Mouse (Mus musculus) kidney, postnatal 14 days (tissue): ENCODE results near the gene Exoc3.
A peak's percentile ranks its signal among the peaks of the same experiment; 100 is the strongest.

Experiments used
- DNase-seq: peaks from one replicate; pipeline ENCODE4 v3.0.0; 2022; ENCODE audit warnings: mixed read lengths

Gene Exoc3

DNA sequence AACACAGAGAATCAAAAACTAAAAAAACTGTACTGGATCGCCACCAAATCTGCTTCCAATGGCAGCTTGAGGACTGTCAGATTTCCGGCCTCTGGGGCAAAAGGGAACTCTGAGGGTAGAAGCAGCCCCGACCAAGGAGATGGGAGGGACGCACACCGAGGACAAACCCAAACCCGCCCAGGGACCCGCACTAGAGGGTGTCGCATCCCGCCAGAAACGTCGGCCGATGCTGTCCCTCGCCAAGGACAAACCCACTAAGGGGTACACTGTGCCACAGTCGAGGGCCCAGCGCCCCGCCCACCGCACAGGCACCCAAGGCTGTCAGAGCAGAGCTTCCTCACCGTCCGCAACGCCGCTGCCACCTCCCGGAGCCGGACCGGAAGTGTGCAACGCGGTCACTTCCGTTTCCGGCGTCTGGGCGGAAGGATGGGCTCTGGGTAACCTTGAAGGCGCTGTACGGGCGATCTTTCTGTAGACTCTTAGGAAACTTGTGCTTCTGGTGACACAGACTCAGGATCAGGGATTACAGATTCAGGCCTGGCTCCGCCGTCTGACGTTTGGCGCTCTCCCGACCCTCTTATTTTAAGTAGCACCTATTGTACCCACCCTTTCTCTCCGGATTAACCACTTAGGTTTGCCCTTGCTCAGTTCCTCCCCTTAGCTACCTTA is at the start of gene Exoc3:
Gene Exoc3, minus strand, starts transcription at position 416 of the 669 bp plus-strand sequence.
- peak; percentile 93 for DNase-seq

DNA sequence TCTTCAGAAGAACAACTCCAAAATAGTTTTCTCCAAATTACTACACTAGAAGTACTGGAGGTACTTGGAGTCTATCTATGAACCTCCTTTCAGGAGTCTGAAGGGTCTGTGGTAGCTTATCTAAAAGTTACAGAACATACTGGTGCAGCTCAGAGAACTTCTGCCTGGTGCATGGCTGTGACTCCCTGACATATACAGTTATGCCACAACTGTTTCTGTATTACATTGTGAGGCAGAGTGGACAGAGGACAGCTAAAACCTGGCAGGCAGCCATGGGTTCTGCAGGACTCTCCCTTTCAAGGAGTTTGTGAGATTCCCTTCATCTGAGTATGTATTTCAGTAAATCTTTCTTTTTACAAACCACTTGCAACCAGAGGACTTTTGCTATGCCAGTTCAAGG is 38.0 kb upstream of the Exoc3 start:
- DNase-seq: no peak

DNA sequence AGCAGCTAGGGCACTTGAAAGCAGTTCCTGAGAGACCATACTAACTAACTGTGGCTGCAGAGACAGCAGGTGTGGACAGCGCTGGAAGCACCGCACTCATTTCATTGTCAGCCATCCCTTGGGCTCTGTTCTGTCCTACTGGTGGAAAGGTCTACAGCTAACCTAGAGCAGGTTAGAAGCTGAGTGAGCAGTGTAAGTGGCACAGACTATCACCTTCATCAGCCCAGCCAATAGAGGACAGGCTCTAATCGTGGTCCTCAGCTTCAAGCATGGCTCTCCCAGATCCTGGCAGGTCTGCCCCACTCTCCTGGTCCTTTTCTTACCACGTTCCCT is 37.3 kb upstream of the Exoc3 start:
- DNase-seq: no peak

DNA sequence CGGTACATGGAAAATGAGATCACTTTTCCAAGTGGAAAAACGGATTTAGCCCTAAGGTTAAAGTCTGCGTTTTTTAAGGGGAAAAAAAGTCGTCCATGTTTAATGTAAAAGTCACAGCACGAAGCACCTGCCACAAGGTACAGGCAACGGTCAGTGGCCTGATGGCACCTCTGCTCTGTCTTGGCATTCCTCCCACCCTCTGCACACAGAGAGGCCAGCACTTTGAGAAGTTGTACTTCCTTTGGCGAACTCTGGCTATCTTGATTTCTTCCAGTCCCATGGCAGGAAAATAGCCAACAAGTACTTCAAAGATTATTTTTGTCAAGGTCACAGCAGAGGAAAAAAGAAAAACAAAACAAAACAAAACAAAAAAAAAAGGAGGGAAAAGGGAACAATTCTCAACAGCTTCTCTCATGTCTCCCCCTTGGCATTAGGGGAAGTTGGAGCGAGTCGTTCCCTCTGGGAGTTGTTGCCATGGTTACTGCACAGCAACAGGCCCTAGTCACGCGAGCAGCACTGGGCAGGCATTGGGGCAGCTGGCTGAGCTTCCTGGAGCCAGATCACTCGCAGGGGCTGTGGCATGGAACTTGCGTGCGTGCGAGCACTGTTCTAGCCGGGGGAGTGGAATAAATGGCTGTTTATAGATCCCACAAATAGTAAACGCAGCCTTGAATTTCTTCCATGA is 36.8 kb upstream of the Exoc3 start:
- peak; percentile 74 for DNase-seq

DNA sequence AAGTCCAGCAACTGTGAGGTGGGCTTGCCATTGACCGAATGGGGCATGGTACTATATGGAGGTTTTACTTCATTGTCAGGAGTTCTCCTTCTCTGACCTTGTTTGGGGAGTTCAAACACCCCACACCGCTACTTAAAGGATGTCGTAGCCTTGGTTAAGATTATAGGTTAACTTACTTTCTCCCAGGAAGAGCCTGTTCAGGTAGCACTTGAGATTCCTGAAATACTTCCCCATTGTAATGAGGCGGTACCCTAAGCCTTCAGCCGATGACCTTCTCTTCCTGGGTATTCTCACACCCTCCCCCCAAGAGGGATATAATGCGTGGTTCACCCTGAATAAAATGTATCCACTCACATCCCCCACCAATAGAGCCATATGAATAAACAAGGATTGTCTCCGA is 29.0 kb upstream of the Exoc3 start:
- no peak for DNase-seq

DNA sequence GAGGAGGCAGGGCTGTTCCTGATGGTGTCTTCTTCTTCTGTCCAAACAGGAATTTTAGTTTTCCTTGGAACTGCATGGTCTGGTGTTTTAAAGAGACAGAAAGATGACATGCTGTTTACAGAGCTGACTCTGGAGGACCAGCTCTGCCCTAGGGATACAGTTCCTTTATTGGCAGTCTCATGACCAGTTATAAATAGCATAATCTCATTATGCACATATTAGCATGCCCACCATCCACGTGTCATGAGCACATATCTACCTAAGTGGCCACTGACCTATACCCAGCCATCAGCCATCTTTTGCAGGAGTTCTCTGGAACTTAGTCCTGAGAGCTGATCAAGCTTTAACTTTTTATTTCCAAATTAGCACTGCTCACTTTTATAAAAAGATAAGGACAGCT is 12.1 kb upstream of the Exoc3 start:
- DNase-seq: no peak

DNA sequence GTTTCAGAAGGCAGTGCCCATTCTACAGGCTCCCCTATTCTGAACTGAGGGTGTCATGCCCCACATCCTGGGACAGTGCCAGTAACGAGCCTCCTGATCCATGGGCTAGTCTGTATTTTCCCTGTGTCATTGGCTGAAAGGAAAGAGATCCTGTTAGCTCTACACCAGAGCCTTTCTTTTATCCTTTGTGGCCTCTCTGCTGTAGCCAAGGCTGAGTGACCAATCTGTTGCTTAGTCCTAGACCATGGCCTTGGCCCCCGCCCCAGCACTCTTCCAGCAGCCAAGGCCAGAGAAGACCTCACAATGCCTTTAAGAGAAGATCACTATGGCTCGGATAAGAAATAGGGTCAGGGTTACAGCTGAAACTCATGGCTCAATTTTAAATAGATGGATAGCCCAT is 9.9 kb upstream of the Exoc3 start:
- DNase-seq: no peak

DNA sequence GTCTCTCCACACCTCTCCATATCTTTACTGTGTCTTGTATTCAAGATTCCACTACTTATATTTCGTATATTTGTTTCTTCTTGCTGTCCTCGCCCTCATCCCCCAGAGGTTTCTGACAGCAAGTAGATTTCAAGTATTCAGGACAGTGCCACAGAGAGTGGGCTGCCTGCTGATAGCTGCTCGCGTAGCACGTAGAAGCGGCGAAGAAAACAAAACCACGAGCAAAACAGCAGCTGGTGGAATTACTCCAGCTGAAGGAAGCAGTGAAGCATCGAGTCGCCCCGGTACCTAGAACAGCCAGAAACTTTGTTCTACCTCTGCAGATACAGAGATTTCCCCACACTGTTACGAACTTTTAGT is 434 bp upstream of the Exoc3 start:
- DNase-seq: no peak

DNA sequence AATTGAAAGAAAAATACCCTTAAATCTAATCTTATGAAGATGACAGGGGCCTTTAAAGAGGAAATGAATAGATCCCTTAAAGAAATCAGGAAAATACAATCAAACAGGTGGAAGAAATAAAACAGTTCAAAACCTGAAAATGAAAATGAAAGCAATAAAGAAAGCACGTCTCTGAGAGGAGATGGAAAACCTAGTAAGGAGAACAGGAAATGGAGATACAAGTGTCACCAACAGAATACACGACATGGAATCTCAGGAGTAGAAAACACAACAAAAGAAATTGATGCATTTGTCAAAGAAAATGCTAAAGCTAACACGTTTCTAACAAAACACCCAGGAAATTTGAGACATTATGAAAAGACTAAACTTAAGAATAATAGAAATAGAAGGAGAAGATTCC is 12.1 kb downstream of the Exoc3 start:
- no peak for DNase-seq

DNA sequence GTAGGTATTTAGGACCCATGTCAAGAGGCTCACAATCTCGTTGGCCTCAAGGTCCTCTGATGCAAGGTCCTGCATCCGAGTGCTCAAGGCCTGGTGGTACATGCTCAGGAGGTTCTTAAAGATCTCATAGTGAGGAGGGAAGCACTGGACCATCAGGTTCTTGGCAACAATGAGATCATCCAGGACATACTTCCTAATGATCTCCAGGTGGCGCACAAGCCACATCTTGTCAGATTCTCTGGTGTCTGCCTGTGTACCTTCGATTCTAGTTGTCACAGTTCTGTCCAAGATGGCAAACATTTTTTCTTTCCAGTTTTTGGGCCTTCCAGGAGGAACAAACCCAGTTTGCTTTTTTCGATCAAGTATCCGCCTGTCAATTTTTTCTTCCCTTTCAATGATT is 15.9 kb downstream of the Exoc3 start:
- DNase-seq: peak; percentile 26

DNA sequence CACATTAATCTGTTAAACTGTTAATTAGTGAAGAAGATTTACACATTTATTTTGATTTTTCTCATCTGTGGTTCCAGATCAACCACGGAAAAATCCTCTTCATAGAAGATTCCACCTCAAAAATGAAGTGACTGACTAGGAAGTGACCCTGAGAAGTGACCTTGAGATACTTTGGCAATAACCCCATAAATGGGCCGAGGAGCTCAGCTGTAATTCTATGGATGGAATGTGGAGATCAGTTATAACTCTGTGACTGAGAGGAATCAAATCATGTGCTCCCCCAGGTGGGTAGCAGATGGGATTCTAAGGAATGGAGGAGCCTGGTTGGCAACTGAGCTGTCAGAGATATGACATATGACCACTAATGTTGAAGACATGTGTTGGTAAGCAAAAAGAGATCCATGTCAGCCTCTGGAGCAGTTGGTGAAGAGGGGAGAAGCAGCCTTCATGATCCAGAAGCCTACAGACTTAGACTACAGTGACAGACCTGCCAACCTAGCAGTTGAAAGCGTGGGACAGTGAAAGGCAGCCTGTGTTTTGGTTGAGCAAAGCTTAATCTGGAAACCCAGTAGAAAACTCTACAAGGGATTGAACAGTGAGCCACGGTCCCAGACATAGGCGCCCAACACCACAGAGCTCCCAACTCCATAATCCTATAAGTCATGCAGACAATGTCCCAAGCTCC is 25.4 kb downstream of the Exoc3 start:
- no peak for DNase-seq

DNA sequence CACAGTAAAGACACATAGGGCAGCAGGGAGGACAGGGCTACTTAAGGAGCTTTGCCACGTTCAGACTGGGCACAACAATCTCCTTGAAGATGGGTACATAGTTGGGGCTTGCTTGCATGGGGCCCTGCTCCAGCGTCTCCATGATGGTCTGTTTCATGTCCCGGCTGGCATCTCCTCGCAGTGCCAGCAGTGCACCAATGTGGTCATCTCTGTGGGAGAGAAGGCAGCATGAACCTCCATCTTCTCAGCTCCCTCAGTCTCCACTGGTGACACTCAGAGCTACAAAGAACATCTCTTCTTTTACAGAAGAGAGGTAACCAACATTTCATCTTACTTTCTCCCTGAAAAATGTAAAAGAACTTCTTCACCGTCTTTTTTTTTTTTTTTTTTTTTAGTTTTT is 36.5 kb downstream of the Exoc3 start:
- DNase-seq: no peak

DNA sequence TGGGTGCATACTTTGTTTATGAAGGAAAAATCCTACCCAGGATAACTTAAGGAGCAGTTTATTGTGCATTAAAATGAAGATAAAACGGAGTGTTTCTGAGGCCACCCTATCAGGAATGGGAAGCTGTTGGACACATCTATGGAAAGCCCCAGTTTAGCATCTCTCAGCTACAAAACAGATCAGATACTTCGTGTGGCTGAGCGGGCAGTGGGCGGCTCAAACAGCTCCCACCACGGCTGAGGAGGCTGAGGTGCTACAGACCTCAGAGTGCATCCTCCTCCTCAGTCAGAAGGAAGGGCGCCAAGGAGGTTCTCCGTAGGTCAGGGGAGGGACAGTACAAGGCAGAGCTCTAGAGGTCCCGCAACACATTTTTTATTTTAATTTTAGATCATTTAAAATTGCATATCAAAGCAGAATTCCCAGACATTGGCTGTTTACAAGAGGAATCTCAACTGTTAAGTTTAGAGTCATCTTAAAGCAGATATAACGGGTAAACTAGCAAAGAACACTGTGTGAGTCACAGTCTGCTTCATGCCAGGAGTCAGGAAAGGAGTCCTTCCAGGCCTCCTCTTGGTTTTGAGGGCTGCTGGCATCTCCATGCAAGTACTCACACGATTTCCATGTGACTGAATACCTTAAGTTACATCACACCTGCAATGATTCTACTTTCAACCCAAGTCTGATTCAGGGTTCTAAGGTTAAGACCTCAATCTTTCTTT is 38.9 kb downstream of the Exoc3 start:
- no peak for DNase-seq

DNA sequence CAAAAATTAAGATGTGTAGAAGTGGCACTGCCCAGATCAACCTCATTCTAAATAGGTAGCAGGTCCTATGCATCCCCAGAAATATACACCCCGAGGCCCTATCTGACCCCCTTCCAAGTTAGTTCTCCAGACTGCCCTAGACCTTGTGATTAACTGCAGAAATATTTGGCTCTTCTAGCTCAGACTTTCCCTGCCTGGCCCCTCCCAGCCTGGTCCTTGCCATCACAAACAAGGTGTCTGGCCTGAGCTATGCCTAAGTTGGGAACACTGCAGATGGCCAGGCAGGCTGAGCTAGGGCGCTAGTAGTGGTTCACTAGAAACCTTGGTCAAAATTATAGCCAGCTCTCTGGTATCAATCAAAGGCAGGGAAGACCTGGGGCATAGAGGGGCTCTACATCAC is 41.0 kb downstream of the Exoc3 start:
- no peak for DNase-seq

DNA sequence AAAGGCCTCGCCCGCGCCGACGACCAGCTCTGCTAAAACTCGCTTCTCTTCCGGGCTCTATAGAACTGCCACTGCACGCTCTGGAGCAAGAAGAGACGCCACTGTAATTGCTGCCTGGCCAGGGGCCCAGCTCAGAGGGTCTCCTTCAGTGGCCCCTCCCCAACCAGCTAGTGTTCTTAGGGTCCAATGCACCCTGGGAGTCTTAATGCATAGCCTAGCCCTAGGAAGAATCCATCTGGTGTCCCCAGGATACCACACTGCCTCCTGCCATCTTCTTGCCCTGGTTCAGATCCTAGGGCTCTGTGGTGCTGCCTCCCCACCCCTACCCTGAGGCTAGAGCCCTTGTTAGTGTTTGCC is 41.5 kb downstream of the Exoc3 start:
- no peak for DNase-seq

DNA sequence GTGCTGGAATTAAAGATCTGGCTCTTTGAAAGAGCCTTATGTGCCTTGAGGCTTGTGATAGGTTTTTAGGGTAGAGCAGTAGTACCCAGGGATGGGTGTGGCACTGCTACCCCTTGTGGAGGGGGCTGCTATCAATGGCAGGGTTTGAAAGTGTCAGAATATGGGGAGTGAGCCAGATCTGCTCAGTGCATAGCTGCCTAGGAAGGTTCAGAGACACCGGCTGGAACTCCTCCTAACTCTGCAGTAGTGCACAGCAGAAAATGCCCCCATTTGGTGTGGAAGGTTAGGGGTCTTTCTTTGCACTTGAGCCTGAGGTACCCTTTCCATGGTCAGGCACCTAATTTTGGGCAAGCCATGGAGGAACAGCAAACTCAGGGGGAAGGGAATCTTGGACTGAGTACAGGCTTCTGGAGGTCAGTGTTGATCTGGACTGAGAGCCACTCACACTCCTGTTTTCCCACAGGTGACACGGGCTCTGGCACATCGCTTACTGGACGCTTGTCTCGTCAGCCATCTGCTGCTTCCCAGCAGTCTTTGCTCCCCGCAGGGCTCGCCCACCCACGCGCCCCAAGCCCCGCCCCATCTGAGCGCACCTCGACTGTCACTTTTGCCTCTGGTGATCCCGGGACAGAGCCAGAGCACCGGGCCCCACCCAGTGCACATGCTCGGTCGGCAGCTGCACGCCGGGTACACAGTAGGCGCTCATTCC is 42.0 kb downstream of the Exoc3 start:
- peak; percentile 40 for DNase-seq

DNA sequence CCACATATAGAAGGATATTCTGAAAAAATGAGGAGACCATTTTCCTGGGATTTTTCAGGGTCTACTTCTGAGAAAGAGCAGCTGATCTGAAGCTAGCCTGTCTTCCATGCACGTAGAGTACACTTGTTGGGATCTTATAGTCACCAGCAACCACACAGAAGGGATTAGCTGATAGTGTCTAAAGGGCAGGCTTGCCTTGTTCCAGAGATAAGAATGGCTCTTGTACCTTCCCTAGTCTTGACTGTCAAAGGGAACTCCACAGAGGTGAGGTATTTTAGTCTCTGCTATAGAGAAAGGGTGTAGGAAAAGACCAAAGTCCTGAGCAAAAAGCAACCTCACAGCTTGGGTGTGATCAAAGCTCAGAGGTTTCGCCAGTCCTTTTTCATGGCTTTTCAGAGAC is 61.2 kb downstream of the Exoc3 start:
- DNase-seq: no peak

DNA sequence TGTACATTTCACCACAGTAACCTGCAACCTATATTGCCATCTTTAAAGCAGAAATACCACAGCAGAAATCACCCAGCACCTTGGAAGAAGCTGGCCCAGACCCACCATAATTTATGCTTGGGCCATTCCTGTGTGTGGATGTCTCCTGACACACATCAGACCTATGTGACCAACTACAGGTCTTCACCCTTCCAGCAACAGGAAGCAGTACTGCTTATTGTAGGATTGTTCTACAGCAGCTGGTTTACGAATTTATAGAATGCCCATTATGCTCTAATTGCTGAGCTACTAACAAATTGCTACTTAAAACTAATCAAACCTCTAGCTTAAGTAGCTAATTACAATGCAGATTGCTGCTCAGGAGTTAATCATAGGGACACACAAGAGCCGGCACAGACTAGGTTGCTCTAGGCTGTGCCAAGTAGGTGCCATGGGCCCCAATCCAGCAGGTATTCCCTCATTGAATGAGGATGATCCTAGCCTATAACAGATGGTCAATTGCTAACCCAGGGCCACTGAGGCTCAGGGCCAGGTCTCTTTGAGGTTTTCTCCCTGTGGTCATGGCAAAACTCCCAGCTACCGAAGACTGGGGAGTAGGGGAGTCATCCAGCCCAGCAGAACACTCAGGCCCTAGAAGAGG is 62.4 kb downstream of the Exoc3 start:
- DNase-seq: no peak

DNA sequence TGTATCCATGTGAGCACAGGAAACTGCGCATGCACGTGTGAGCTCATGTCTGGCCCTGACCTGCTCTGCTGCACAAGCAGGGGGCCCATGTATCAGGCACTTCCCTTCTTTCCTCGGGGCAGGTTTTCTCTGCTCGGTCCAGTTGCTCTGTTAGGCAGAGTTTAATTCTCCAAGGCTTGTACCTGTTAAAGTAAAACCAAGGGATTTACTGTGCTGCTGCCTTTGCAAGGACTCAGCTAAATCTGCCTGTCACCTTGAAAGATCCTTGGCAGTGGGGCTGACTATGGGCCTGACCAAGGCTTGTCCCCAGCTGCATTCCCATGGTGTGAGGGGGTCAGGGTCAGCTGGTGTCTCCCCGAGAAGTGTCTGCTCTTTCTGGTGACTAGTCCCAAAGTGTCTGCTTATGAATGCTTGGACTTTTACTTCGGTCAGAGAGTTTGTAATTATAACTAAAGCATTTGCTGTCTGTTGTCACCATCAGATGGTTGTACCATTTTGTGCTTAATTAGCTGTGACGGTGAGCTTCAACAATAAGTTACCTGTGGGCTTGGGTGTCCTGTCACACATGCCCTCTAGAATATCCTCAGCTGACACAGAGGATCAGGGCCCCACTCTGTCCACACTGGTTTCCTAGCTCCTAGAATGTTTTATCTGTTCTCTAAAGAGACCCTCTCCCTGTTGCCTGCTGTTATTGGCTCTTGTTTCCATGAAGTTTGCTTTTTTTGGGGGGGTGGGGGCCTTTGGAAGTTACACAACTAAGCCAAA is 64.2 kb downstream of the Exoc3 start:
- DNase-seq: peak; percentile 79

DNA sequence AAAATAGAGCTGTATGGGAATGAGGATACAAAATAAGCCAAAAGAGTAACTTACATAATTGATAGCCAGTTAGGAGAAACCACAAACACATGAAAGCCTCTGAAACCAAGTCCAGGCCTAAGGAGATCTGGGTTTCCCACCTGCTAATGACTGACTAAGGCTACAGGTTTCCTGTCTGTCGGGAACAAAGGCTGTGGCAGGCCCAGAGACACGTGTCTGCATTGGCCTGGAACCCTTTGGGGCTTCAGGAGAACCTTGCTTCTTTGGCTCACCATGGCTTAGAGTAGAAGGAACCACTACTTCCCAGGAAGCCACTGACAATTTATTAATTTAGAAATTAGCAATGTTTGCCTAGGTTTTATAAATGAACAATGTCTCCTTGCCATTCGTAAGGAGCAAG is 65.2 kb downstream of the Exoc3 start:
- no peak for DNase-seq

DNA sequence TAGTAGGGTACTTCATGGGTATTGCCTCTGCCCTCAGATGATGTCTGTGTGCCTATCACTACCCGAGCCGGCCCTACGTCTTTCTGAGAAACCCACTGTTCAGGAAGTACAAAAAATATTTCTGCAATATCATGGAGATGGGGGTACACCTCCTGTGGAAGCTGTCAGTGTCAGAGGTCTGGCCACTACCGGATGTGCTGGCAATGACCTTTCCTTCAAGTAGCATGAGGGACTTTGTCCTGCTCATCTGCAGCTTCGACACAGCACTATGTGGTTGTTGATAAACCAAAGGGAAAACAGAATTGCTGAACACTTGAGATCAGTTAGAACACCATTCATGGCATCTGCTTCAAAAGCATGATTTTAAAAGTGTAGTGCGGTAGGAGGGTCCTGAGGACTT is 67.7 kb downstream of the Exoc3 start:
- peak; percentile 49 for DNase-seq
